Mouse (Mus musculus): ENCODE results near the gene Rgs7.

GRCm38 (mm10) chr1:175514543-175514942 lies 22.2 kb upstream of the Rgs7 start:
- TF ChIP-seq CTCF (IDR thresholded peaks at IDR 0.05; ENCODE audit: low read depth) = no peak
- no peak for TF ChIP-seq EP300 (IDR thresholded peaks at IDR 0.05; ENCODE audit: low read depth)

Data from liver, embryonic 14.5 days (tissue).